ENCODE assay signal across 8 mouse cellular contexts in the genomic region with DNA sequence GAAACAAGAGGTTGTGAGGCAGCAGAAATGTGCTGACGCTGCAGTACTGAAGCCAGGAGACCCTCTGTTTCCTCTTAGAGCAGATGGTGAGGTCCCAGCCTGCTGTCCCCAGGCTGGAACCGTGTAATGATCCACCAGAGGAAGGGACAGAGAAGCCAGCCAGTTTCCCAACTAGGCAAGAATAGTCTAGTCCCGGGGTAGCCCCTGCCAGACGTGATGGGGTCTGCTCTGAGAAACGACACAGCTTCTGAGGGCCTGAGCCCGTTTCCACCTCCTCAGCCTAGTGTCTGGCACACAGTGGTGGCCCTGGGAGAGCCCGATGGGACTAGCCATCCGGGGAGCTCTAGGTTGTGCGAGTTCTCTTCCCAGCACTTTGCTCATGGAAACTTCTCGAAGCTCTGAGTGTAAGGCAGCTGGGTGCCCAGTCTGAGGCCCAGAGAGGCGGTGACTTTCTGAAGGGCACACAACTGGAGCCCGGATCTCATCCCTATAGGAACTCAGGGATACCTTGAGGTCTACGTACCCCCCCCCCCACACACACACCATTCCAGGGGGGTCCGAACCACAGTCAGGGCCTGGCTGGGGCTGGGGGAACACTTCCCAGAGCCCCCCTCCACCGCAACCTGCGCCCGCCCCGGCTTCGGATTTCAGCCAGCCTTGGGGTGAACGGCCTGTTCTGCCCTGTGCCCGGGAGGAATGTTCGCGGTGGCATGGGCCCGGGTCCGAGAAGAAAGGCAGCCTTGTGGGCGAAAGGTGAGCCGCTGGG. TPM values are rescaled to one million over a fixed set of nuclear protein-coding genes. Genes with fewer than 3 reads are reported as not detected.
DNase-seq lines count a peak whose midpoint lies in the region; ATAC-seq and TF ChIP-seq lines count a peak whose summit lies in the region.
"Had no signal": no experiment of that assay in that cellular context is flagged by ENCODE, and none has a peak within 500 bp of the region (broad histone marks: within the 10 kb centered on the region; RNA-seq: fewer than 3 reads in every experiment).

No protein-coding gene starts in this region.

- peaks cover 17% of the 10 kb centered on the region; the same call in 1 of the 2 replicates for H3K4me1 ChIP-seq in lung, postnatal 0 days (ENCODE audit: insufficient read depth, low read depth, low read length)
- no peaks in the 10 kb centered on the region for H3K4me1 ChIP-seq in forebrain, postnatal 0 days (ENCODE audit: insufficient read depth)
- H3K4me1 ChIP-seq in liver, embryonic 11.5 days (replicated peaks; ENCODE audit: control insufficient read depth, insufficient read depth, low read length): peaks cover 22% of the 10 kb centered on the region
- H3K4me1 ChIP-seq in stomach, postnatal 0 days (replicated peaks; ENCODE audit: control insufficient read depth, insufficient read depth): 0 out of 2 replicates have a peak, but pooled peaks cover 4% of the 10 kb centered on the region

- H3K36me3 ChIP-seq in lung, postnatal 0 days (ENCODE audit: insufficient read depth, low read length): no peaks in the 10 kb centered on the region
- no peaks in the 10 kb centered on the region for H3K36me3 ChIP-seq in forebrain, postnatal 0 days (ENCODE audit: insufficient read depth)
- H3K36me3 ChIP-seq in liver, embryonic 11.5 days (ENCODE audit: control insufficient read depth, insufficient read depth, low read length): no peaks in the 10 kb centered on the region
- no peaks in the 10 kb centered on the region for H3K36me3 ChIP-seq in stomach, postnatal 0 days (ENCODE audit: control insufficient read depth, insufficient read depth, low read length)

- H3K27ac ChIP-seq in lung, postnatal 0 days (ENCODE audit: low read length): peak overlapping the region; percentile 91
- no peak overlapping the region for H3K27ac ChIP-seq in forebrain, postnatal 0 days (ENCODE audit: low read depth, low read length)
- peak overlapping the region; percentile 67 for H3K27ac ChIP-seq in liver, embryonic 11.5 days (ENCODE audit: low read depth, low read length)
- peak overlapping the region; percentile 82 for H3K27ac ChIP-seq in stomach, postnatal 0 days (replicated peaks)

- peak overlapping the region; percentile 29; the same call in 1 of the 2 replicates for H3K9ac ChIP-seq in lung, postnatal 0 days (replicated peaks; ENCODE audit: low read depth)
- H3K9ac ChIP-seq in forebrain, postnatal 0 days: no peak overlapping the region
- 0 out of 2 replicates have a peak overlapping the region, but pooled peaks have one; percentile 30 for H3K9ac ChIP-seq in liver, embryonic 11.5 days (ENCODE audit: low read depth, low read length)
- H3K9ac ChIP-seq in stomach, postnatal 0 days (ENCODE audit: low read length): peak overlapping the region; percentile 48

- H3K4me3 ChIP-seq in lung, postnatal 0 days (ENCODE audit: low read depth, low read length): peak overlapping the region; percentile 17
- H3K4me3 ChIP-seq in forebrain, postnatal 0 days (ENCODE audit: low read depth, low read length): no peak overlapping the region
- no peak overlapping the region for H3K4me3 ChIP-seq in liver, embryonic 11.5 days (ENCODE audit: low read depth, low read length)
- peak overlapping the region; percentile 12; the same call in 1 of the 2 replicates for H3K4me3 ChIP-seq in stomach, postnatal 0 days (ENCODE audit: low read depth, low read length)

- no peak for TF ChIP-seq CTCF in lung, postnatal 0 days (IDR thresholded peaks at IDR 0.05)
- TF ChIP-seq CTCF in forebrain, postnatal 0 days (IDR thresholded peaks at IDR 0.05; ENCODE audit: low read depth): no peak
- no peak for TF ChIP-seq CTCF in stomach, postnatal 0 days (IDR thresholded peaks at IDR 0.05; ENCODE audit: low read depth)

- peak overlapping the region; percentile 44 for H3K4me2 ChIP-seq in lung, postnatal 0 days (replicated peaks; ENCODE audit: low read depth, low read length)
- H3K4me2 ChIP-seq in forebrain, postnatal 0 days (ENCODE audit: low read depth): peak overlapping the region; percentile 29
- H3K4me2 ChIP-seq in liver, embryonic 11.5 days: peak overlapping the region; percentile 48
- H3K4me2 ChIP-seq in stomach, postnatal 0 days (replicated peaks; ENCODE audit: low read depth): peak overlapping the region; percentile 44

- TF ChIP-seq EP300 in lung, postnatal 0 days (IDR thresholded peaks at IDR 0.05): no peak
- TF ChIP-seq EP300 in stomach, postnatal 0 days (optimal IDR thresholded peaks at IDR 0.05): no peak

- H3K27me3 ChIP-seq in lung, postnatal 0 days (replicated peaks; ENCODE audit: insufficient read depth, low read length): no peaks in the 10 kb centered on the region
- H3K27me3 ChIP-seq in forebrain, postnatal 0 days (ENCODE audit: insufficient read depth, low read length): no peaks in the 10 kb centered on the region
- H3K27me3 ChIP-seq in liver, embryonic 11.5 days (replicated peaks; ENCODE audit: control insufficient read depth, insufficient read depth, low read length): no peaks in the 10 kb centered on the region
- no peaks in the 10 kb centered on the region for H3K27me3 ChIP-seq in stomach, postnatal 0 days (ENCODE audit: control insufficient read depth, insufficient read depth, low read length)

- WGBS in lung, postnatal 0 days: 32% methylated on average over 21 of the region's 27 CpGs
- 48% methylated on average over 27 of the region's 27 CpGs for WGBS in forebrain, postnatal 0 days
- 42% methylated on average over 27 of the region's 27 CpGs for WGBS in liver, embryonic 11.5 days
- WGBS in stomach, postnatal 0 days: 32% methylated on average over 23 of the region's 27 CpGs

- DNase-seq in lung, postnatal 0 days (ENCODE audit: low spot score): peak; percentile 34
- DNase-seq in lung, postnatal 14 days: no peak
- DNase-seq in forebrain, postnatal 0 days: no peak
- DNase-seq in liver, embryonic 11.5 days (ENCODE audit: low spot score): no peak
- DNase-seq in stomach, postnatal 0 days (ENCODE audit: low spot score): no peak
- DNase-seq in cerebellum, postnatal 36 days: no peak
- no peak for DNase-seq in right cerebral cortex, postnatal 10 days (ENCODE audit: low spot score in 2 of 2)
- DNase-seq: adrenal gland, adult 8-10 months had no signal

- H3K9me3 ChIP-seq in lung, postnatal 0 days (ENCODE audit: low read length): no peaks in the 10 kb centered on the region
- no peaks in the 10 kb centered on the region for H3K9me3 ChIP-seq in forebrain, postnatal 0 days (ENCODE audit: low read length)
- H3K9me3 ChIP-seq in liver, embryonic 11.5 days (ENCODE audit: control insufficient read depth, low read length): no peaks in the 10 kb centered on the region
- H3K9me3 ChIP-seq in stomach, postnatal 0 days (ENCODE audit: control insufficient read depth, low read length): no peaks in the 10 kb centered on the region

- no peak for ATAC-seq in lung, postnatal 0 days
- no peak for ATAC-seq in forebrain, postnatal 0 days
- peak; percentile 27; the same call in 1 of the 2 replicates for ATAC-seq in liver, embryonic 11.5 days (replicated peaks; ENCODE audit: low FRiP score)
- ATAC-seq in stomach, postnatal 0 days (ENCODE audit: low FRiP score, low TSS enrichment): 0 out of 2 replicates have a peak, but pooled peaks have one; percentile 3

RNA-seq across cellular contexts. Expression of a gene that starts 35.0 kb away (rescaled TPM):
- polyA plus RNA-seq in lung, postnatal 0 days (2015; fragmentation: Nextera tagmentation; extraction: Ambion mirVana): 166 and 184 TPM in 2 replicates
- total RNA-seq in forebrain, postnatal 0 days (2014; rRNA removed): 161 TPM in 2 replicates
- 328 and 369 TPM in 2 replicates for polyA plus RNA-seq in forebrain, postnatal 0 days (2015; fragmentation: Nextera tagmentation; extraction: Ambion mirVana)
- 304 and 308 TPM in 2 replicates for polyA plus RNA-seq in liver, embryonic 11.5 days (2014; fragmentation: Nextera tagmentation; extraction: Ambion mirVana)
- polyA plus RNA-seq in stomach, postnatal 0 days (2015; fragmentation: Nextera tagmentation; extraction: Ambion mirVana): 234 and 253 TPM in 2 replicates

RNA-seq across cellular contexts. Expression of a gene that starts 58.9 kb away (rescaled TPM):
- polyA plus RNA-seq in lung, postnatal 0 days (2015; fragmentation: Nextera tagmentation; extraction: Ambion mirVana): 55.4 and 63.0 TPM in 2 replicates
- 1.3 and 1.4 TPM in 2 replicates for total RNA-seq in forebrain, postnatal 0 days (2014; rRNA removed)
- 3.3 and 4.4 TPM in 2 replicates for polyA plus RNA-seq in forebrain, postnatal 0 days (2015; fragmentation: Nextera tagmentation; extraction: Ambion mirVana)
- 14.3 and 15.2 TPM in 2 replicates for polyA plus RNA-seq in liver, embryonic 11.5 days (2014; fragmentation: Nextera tagmentation; extraction: Ambion mirVana)
- 6.9 and 8.3 TPM in 2 replicates for polyA plus RNA-seq in stomach, postnatal 0 days (2015; fragmentation: Nextera tagmentation; extraction: Ambion mirVana)

Comparison
In these comparisons a context has a peak if more than half of its experiments do, and no peak if none do; other contexts are left out.
1. ATAC-seq: peak in liver, embryonic 11.5 days (single experiment) and stomach, postnatal 0 days (single experiment); none in lung, postnatal 0 days (single experiment) and forebrain, postnatal 0 days (single experiment).
2. H3K4me3 ChIP-seq: peak in lung, postnatal 0 days (single experiment) and stomach, postnatal 0 days (single experiment); none in forebrain, postnatal 0 days (single experiment) and liver, embryonic 11.5 days (single experiment).
3. Peak in every context shown above with its lines, with median percentiles within 50 percentile points of each other: H3K4me2 ChIP-seq.